Mouse (Mus musculus): Measurements from ENCODE around the gene Sgo2a.
"Not testable (repeated sequence)": the region's sequence is repeated elsewhere in the genome, so short reads cannot be mapped to it uniquely, and the experiment has no call there.

Gene Sgo2a

DNA sequence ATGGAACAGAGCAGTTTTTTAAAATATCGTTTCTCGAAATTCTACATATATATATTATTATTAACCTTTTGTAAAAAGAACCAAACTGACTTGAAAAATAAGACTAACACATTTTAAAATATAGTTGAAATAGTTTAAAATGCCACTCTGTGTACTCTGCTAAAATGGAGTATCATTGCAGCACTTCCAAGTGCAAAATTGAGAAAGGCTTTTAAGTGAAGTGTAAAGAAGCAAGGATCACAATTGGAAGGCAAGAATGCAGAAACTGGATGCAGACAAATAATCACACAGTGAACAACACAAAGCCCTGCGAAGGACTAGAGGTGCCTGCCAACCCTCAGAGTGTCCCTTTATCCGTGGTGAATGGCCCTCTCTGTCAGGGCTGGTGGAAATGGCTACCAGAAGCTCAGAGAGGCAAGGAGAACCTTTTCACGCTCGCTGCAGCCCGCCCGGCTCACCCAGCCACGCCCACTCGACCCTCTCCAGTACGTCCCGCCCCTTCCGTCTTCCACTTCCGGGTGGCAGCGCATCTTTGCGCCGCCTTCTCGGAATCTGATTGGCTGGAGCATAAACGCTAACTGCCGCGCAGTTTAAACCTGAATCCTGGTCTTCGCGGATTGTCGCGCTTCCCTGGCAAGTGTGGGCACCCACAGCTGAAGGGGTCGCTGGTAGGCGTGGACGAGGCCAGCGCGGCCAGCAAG, at the start of gene Sgo2a:
Gene Sgo2a (plus strand): TSS at position 540 of the 701 bp plus-strand sequence.
- peak; percentile 90 for DNase-seq (ENCODE audit: low read depth, low spot score)

DNA sequence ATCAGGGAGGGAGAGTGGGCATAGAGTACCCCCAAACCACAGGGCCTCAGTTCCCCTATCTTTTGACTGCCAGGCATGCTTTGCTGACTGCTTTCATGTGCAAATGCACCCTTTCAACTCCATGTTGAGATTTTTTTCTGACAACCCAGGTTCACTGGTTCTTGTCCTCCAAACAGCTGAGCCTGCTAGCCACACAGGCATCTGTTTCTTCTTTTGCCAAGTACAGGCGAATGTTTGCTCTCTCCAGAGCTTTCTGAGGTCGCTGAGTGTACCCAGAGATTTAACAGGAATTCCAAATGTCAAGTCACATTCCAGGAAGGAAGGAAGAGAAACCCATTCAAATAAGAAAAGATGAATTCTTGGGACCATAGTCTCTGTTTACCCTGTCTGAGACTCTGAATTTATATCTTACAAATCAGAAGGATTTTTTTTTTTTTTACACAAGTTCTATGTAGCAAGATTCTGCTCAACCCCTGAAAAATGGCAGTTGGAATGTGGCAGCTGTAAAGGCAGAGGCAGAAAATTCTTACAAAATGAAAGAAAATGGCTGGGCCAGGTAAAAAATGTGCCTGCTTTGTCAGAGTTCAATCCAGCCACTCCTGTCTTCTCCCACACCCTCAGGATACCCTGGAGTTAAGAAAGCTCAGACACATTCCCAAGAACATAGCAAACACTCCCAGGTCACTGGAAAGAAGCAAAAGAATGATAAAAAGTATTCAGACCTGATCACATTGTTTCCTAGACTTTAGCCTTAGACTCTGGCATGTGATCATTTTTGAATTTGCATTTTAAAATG, 48.0 kb upstream of the Sgo2a start:
- no peak for DNase-seq (ENCODE audit: low read depth, low spot score)

DNA sequence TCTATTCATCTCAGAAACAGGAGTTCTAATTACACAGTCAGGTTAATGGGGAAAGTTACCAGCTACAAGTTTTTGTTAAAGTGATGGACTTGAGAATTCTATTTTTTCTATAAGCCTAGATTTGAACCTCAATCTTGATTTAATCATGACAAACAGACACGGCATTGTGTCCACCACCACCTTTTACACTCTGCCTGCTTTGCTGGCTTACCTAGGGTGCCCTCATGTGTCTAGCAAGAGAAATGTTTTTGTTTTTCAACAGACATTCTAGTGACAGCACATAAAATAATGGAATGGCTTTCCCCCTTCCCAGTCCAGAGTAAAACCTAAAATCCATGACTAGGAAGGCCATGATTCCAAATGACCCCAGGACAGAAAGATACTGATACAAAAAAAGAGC, 46.6 kb upstream of the Sgo2a start:
- no peak for DNase-seq (ENCODE audit: low read depth, low spot score)

DNA sequence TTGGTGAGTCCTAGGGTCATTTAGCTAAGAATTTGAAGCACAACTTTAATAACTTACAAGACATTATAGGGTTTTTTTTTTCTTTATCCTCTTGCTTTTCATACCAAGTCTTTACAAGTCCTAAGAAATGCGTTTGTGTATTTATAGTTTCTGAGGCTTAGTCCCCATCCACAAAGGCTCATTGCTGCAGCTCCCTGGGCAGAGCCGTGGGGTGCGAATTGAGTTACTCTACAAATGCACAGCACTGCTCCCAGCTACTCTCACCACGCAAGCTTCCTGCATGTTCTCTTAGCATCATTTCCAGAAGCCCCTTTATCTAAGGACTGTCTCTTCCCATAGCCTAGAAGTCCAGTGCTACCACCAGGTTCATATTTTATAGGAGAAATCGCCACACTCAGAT, 46.1 kb upstream of the Sgo2a start:
- DNase-seq (ENCODE audit: low read depth, low spot score) = no peak

DNA sequence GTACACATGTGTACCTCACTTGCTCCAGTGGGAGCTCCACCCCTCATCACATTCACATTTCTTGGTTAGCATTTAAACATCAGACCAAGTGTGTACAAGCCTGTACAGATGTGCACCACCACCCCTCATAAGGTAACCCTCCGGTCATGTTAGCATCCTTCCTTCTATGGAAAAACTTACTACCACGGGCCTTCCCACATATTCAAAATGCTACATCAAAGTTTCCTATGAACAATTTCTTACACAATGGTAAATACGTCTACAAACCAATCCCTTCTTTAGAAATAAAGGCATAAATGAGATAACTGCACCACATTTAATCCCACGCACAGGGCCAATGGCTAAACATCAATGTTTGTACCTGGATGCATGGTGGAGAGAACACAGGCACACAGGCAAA, 43.3 kb upstream of the Sgo2a start:
- DNase-seq (ENCODE audit: low read depth, low spot score) = no peak

DNA sequence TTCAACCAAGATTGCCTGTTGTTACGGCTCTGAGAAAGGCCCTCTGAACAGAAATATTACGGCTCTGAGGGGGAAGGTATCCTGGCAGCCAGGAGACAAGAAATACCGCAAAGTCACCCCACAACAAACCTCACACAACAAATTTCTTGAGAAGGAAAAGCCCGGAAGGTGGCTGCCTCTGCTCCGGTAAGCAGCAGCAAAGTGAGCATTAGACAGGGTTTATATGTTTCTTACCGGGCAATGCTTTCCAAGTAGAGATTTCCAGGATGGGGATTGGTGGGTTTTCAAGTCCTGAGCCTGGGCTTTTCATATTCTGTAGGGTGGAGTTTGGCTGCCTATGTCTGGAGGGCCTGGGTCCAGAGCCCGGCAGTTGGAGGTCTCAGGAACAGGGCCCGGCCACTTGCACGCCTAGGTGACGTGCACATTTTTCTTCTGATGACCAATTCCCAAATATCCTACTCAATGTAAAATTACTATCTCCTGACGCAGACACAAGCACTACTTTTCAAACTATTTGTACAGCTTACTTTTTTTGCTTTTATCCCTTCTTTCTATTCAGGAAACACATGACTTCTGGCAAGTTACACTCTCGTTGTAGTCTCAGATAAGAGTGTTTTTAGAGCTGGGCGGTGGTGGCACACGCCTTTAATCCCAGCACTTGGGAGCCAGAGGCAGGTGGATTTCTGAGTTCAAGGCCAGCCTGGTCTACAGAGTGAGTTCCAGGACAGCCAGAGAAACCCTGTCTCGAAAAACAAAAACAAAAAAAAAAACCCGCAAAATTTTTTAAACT, 42.0 kb upstream of the Sgo2a start:
- DNase-seq (ENCODE audit: low read depth, low spot score) = no peak

DNA sequence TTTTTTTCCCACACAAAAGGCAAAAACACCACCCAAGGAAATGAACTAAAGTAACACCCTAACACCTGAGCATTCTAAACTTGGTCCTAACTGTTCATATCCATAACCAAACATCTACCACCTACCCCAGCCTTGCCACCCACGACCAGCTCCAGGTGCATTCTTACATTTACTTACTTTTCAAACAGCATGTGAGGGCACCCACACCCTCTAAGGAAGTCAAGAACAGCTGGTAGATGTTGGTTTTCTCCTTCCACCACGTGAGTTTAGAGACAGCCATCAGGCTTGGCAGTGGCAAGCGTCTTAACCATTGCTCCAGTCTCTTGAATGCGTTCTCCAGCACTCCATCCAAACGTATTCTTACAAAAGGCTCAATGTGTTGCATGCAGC, 41.4 kb upstream of the Sgo2a start:
- no peak for DNase-seq (ENCODE audit: low read depth, low spot score)

DNA sequence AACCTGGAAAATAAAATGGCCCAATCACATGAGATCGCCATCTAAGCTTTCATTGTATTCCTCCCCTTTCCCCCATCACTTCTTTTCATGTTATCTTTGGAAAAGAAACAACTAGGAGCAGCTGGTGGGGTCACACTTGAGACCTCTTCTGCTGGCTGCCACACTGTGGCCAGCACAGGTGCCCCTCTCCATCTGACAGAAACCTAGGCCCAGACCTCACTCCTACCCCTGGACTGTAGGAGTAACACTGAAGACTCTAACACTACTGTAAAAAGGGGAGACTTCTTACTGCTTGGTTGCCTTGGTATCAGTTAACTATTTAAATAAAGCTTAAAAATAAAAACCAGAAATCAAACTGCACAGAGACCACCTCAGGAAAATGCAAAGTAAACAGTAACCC, 40.0 kb upstream of the Sgo2a start:
- no peak for DNase-seq (ENCODE audit: low read depth, low spot score)

DNA sequence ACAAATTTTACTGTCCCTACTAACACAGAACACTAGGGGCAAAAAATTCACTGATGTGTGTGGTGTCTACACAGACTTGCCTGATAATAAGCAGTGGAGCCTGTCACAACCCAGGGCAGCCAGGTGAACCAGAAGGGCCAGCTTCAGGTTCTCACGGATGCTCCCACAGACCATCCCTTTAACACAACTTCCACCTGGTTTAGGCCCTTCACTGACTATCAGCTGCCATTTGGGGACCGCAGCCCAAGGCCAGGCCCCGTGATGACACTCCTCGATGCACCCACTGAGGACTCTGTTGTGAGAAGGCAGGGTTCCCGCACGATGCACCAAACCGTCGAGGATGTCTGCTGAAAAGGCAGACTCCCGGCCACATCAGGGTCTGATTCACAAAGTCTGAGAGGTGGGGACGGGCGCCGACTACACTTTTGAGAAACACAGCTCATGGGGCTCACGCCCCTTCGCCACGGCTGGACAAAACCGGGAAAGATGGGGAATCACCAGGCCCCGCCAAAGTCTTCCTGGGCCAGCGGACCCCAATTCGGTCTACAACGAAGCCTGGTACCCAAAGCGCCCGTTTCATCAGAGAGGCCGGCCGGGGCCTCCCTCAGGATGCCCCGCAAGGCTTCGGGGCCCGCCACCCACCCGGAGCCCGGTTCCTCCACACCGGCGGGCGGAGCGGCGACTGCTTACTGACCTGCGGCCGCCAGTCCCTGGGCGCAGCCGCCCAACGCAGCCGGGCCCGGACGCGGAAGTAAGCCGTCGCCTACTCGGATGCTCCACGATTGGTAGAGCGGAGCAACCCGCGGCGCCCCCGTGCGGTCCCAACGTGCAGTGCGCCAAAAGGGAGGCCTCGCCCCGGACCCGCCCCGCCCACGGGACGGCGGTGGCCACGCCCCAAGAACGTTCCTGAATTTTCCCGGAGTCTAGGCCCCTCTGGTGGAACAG, 26.2 kb upstream of the Sgo2a start:
- DNase-seq (ENCODE audit: low read depth, low spot score) = peak; percentile 78

DNA sequence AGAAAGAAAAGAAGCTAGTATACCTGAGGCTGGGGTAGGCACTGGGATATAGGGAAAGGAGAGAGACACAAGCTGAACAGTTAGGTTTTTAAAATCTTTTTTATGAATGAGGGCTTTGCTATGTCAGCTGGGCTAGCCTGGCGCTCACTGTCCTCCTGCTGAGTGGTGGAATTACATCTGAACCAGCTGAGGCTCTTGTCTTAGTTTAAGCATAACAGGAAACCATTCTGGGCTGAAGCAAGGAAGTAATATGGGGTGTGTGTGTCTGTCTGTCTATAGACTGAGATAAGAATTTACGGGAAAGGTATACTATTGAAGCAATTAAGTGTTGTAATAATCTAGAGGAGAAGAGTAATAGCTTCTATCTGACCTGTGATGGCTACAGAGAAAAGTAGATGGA, 24.2 kb upstream of the Sgo2a start:
- DNase-seq (ENCODE audit: low read depth, low spot score) = no peak

DNA sequence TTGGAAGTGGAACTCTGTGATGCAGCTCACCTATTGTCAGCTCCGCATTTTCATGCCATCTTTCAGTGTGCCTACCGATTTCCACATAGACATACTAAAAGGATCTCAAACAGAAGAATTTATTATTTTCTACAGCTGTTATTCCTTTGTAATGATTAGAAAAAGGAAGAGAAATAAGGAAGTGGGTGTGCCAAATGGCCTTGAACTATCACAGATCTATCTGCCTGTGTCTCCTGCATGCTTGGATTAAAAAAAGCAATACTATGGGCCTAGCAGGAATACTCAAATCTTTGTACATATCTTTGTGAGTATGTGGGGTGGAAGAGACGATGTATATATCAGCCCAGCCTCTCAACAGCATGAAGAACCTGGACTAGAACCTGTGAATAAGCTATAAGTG, 18.9 kb upstream of the Sgo2a start:
- no peak for DNase-seq (ENCODE audit: low read depth, low spot score)

DNA sequence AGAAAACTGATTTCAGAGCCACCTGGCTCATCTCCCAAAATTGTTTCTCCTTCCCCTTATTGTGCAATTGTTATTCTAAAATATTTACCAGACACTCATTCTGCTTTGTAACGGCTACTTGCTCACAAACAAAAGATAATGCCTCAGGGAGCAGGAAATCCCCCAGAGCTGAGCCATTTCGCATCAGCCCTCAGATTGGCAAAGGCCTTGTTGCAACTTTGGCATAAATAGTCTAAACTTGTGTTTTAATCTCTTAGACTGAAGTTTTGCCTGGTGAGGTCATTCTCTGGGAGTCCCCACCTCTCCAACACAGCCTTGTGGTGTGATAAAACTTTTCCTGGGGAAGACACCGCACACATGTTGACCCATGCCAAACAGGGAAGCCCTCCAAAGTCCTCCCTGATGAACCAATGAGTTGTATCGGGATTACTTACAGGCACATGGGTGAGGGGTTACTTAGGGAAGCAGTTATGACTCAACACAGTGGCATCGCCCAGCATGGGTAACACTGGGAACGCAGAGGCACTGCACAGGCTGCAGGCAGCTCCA, 6.6 kb upstream of the Sgo2a start:
- DNase-seq (ENCODE audit: low read depth, low spot score) = no peak

DNA sequence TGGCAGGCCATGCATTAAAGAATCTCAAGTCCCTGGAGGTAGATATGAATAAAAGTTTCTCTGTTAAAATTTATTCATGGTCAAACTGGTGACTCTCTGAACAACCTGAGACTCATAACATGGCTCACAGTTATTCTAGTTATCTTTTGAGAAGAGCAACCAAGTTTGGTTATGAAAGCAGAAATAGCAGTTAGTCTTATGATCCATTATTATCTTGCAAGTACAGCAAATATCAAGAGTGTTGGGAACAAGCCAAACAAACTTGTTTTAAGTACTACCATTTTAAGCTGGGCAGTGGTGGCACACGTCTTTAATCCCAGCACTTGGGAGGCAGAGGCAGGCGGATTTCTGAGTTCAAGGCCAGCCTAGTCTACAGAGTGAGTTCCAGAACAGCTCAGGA, 4.5 kb upstream of the Sgo2a start:
- no peak for DNase-seq (ENCODE audit: low read depth, low spot score)

DNA sequence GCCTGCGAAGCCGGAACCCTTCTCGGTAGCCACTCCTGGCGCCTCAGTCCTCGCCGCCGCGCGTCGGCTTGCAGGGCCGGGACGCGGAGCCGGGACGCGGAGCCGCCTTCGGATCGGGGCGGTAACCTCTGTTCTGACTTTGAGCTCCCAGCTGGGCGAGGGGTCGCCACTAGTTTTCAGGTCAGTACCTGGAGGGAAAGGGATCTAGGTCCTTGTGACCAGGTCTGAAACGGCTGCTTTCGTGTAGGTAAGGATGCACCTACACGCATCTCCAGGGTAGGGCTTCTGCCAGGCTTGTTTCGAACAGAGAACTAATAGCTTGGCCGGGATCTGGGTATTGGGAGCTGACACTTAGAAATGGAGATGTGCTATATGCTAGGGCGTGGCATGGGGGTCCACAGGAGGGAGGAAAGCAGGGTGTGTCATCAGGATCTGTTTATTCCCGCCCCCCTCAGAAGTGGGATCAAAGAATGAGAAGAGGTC, 403 bp downstream of the Sgo2a start:
- no peak for DNase-seq (ENCODE audit: low read depth, low spot score)

DNA sequence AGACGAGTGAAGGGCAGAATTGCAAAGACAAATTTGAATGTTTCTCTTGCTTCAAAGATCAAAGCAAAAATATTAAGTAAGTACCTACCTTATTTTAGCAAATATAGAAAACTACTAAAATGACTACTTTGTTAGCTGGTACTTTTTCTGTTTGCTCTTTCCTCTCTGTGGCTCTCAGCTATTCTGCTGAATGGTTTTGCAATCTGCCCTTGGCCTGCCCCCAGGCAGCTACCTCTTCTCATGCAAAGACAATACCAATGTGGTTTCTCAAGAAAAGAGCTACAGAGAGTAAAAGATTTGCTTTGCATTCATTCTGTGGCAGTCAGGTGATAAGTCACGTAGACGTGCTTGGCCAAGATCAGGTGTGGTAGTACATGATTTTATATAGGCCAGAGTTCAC, 2.4 kb downstream of the Sgo2a start:
- no peak for DNase-seq (ENCODE audit: low read depth, low spot score)

DNA sequence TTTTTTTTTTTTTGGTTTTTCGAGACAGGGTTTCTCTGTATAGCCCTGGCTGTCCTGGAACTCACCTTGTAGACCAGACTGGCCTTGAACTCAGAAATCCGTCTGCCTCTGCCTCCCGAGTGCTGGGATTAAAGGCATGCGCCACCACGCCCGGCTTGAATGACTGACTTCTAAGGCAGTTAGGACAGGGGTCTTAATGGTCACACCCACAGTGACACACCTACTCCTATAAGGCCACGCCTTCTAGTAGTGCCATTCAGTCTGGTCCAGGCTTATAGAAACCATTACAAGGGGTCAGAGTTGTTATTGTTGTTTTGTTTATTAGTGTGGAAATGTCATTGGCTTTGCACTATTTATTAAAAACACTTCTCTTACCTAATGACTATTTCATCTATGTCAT, 10.6 kb downstream of the Sgo2a start:
- DNase-seq (ENCODE audit: low read depth, low spot score) = not testable (repeated sequence)

DNA sequence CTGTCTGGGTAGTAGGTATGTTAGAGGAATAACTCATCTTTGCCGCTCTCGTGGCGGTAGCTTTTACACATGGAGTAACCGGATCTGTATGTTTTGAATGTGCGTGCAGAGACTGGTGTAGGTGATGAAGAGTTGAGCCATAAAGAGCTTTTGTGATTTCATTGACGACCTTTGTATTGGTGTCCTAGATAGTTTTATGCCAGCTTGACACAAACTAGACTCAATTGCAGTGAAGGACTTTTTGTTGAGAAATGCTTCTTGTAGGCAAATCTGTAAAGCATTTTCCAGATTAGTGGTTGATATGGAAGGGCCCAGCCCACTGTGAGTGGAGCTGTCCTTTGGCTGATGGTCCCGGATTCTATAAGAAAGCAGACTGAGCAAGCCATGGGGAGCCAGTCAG, 23.1 kb downstream of the Sgo2a start, which contains the start of gene Kctd18:
Gene Kctd18 (minus strand): TSS at position 101 of the 400 bp plus-strand sequence.
- DNase-seq (ENCODE audit: low read depth, low spot score) = no peak

DNA sequence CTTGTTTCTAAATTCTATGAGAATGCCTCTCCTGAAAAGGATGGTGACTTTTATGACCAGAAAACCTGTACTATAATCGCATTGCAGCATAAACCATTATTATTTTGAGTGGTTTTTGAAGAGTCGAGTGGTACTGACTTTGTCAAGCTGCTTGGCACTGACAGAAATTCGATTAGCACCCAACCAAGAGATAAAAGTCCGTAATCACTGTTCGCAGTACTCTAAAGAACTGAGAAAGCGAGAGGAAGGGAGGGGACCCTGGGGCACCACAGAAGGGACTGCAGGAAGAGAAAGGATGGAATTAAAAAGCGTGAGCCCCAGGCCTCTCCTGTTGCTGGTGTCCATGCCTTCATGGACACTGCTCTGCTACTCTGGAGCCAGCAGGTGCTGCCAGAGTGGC, 31.9 kb downstream of the Sgo2a start:
- DNase-seq (ENCODE audit: low read depth, low spot score) = no peak

DNA sequence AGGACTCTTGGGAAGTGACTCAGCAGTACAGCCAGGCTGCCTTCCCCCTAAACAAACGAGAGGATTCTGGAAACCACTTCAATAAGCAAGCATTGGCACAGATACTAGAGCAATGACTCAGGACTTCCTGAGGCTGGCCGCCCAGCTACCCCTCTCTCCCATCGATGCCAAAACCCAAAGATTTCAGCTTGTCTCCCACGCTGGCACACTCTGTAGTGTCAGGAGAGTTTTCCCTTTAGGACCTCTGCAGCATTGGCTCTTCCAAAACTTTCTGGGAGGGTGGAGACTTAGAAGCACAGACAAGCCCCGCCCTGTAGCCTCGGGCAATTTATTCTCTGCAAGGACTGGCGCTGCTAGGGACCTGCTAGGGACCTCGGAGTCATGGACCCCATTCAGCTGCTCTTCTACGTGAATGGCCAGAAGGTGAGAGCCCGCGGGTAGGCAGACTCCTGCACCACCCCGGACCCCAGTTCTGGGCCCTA, 33.9 kb downstream of the Sgo2a start, which contains the start of gene Aox1:
Gene Aox1 (plus strand): TSS at position 296 of the 482 bp plus-strand sequence.
- DNase-seq (ENCODE audit: low read depth, low spot score) = peak; percentile 20

DNA sequence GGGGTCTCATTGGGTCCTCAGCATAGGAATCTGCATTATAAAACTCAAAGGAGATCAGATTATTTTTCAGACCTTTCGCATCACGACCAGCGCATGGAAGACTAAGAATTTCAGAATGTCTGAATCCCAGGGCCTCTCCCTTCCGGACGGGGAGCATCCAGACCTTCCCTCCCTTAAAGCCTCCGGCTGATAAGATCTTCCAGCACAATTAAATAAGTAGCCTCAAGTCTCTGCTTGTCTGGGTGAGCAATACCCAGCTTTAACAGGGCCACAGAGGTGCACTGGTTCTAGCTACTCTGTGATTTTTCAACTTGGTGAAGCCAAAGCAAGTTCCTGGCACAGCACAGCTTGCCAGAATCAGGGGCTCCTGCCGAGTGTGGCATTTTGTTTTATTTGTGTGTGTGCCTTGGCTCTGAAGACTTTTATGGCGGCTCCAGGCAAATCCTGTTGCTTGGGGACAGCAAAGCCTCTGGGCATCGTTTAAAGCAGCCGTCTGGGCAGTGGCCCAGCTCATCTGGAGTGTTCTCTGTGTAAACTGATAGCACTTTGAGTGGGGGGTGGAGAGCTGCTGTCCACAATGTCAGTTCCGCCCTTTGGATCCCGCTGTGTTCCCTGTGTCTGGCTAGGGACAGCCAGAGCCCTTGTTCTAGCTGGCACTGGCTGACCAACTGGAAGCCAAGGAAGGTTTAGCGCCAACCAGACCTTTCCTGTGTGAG, 34.5 kb downstream of the Sgo2a start:
- DNase-seq (ENCODE audit: low read depth, low spot score) = no peak
